Mouse (Mus musculus) embryonic fibroblast, embryonic 13.5 days (primary cell): ENCODE results near the gene Gpr183.

Experiments used
- CTCF ChIP-seq: IDR thresholded peaks from 2 replicates; pipeline ENCODE4 v1.5.1; 2011; ENCODE audit warnings: mild to moderate bottlenecking, control low read depth, low read length, moderate library complexity, borderline replicate concordance; ENCODE audit not compliant: insufficient read depth
- POLR2A ChIP-seq: IDR thresholded peaks from 2 replicates; pipeline ENCODE4 v1.6.1; 2011; ENCODE audit warnings: low read depth, mild to moderate bottlenecking, control low read depth, low read length, moderate library complexity

DNA sequence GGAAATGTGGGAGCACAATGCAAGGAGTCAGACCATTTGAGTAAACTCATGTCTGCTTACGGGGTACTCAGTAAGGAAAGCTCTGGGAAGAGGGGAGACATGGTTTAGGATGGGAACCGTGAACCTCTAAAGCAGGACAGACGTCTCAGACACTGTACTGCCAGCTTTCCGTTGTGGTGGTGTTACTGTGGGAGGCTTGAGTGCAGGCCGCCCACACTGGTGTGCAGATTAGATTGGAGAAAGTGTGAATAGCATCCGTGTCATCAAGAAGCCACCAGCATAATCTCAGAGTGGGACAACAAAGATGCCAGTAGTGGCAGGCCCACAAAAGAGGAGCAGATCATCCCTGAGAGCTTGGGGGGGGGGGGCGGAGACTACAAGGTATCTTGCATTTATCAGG, 37.2 kb upstream of the Gpr183 start:
- no peak for TF ChIP-seq CTCF
- no peak for TF ChIP-seq POLR2A
